In genomic region chr4:86715341-86715740, GRCm38 (mm10) we compare ENCODE assay signal across 29 mouse cellular contexts. TPM values are rescaled to one million over a fixed set of nuclear protein-coding genes. Genes with fewer than 3 reads are reported as not detected.
DNase-seq lines count a peak whose midpoint lies in the region; ATAC-seq and TF ChIP-seq lines count a peak whose summit lies in the region.
"Had no signal": no experiment of that assay in that cellular context is flagged by ENCODE, and none has a peak within 500 bp of the region (broad histone marks: within the 10 kb centered on the region; RNA-seq: fewer than 3 reads in every experiment).

No protein-coding gene starts in this region.

- H3K9me3 ChIP-seq in forebrain, embryonic 15.5 days = no peaks in the 10 kb centered on the region
- H3K9me3 ChIP-seq: heart, embryonic 12.5 days; hindbrain, embryonic 10.5 days; hindbrain, embryonic 15.5 days; kidney, embryonic 15.5 days; liver, embryonic 12.5 days; neural tube, embryonic 15.5 days had no signal

- no peak for ATAC-seq in forebrain, embryonic 15.5 days (replicated peaks)
- ATAC-seq: CD4-positive, CD25-positive, alpha-beta regulatory T cell, adult 4 months; forebrain, postnatal 0 days; inflammation-experienced regulatory T-cells, adult 6 months; liver, embryonic 12.5 days; liver, postnatal 0 days had no signal

- WGBS in heart, adult 2 months = 79% methylated on average over 1 of the region's 1 CpGs
- WGBS in forebrain, embryonic 15.5 days = 98% methylated on average over 1 of the region's 1 CpGs

- H3K4me1 ChIP-seq in heart, adult 2 months (ENCODE audit: control insufficient read depth, insufficient read depth, low read length) = peaks cover 5% of the 10 kb centered on the region
- no peaks in the 10 kb centered on the region for H3K4me1 ChIP-seq in forebrain, embryonic 15.5 days
- H3K4me1 ChIP-seq: hindbrain, embryonic 15.5 days; liver, embryonic 12.5 days; neural tube, embryonic 15.5 days had no signal

- no peak overlapping the region for H3K9ac ChIP-seq in heart, adult 2 months (ENCODE audit: low read depth, low read length)
- H3K9ac ChIP-seq in forebrain, embryonic 15.5 days (replicated peaks) = no peak overlapping the region
- H3K9ac ChIP-seq: forebrain, postnatal 0 days; heart, embryonic 12.5 days; hindbrain, embryonic 15.5 days; kidney, embryonic 15.5 days; liver, embryonic 12.5 days; liver, postnatal 0 days; neural tube, embryonic 15.5 days had no signal

- no peaks in the 10 kb centered on the region for H3K79me2 ChIP-seq in heart, adult 2 months (replicated peaks; ENCODE audit: control insufficient read depth, insufficient read depth, low read length)

- TF ChIP-seq CTCF in heart, adult 2 months (IDR thresholded peaks at IDR 0.05) = no peak

- peaks cover 3% of the 10 kb centered on the region for H3K36me3 ChIP-seq in heart, adult 2 months (ENCODE audit: control insufficient read depth, insufficient read depth, low read length)
- H3K36me3 ChIP-seq in forebrain, embryonic 15.5 days = no peaks in the 10 kb centered on the region
- H3K36me3 ChIP-seq: heart, embryonic 12.5 days; hindbrain, embryonic 10.5 days; hindbrain, embryonic 15.5 days; kidney, embryonic 15.5 days; liver, embryonic 12.5 days; neural tube, embryonic 15.5 days had no signal

- H3K27ac ChIP-seq in heart, adult 2 months = no peak overlapping the region
- H3K27ac ChIP-seq in forebrain, embryonic 15.5 days (replicated peaks) = no peak overlapping the region
- H3K27ac ChIP-seq: hindbrain, embryonic 10.5 days; hindbrain, embryonic 15.5 days; kidney, embryonic 15.5 days; liver, embryonic 12.5 days; neural tube, embryonic 15.5 days had no signal

- TF ChIP-seq EP300 in heart, adult 2 months (IDR thresholded peaks at IDR 0.05; ENCODE audit: insufficient read depth, low read depth, low read length) = no peak

- TF ChIP-seq POLR2A in heart, adult 2 months (IDR thresholded peaks at IDR 0.05; ENCODE audit: insufficient read depth, low read depth, low read length) = no peak

- H3K27me3 ChIP-seq in heart, adult 2 months (ENCODE audit: control insufficient read depth, insufficient read depth, low read length) = no peaks in the 10 kb centered on the region
- H3K27me3 ChIP-seq in forebrain, embryonic 15.5 days = no peaks in the 10 kb centered on the region
- H3K27me3 ChIP-seq: heart, embryonic 12.5 days; hindbrain, embryonic 15.5 days; kidney, embryonic 15.5 days; liver, embryonic 12.5 days; neural tube, embryonic 15.5 days had no signal

- H3K4me2 ChIP-seq in forebrain, embryonic 15.5 days (replicated peaks) = no peak overlapping the region
- H3K4me2 ChIP-seq: heart, embryonic 12.5 days; hindbrain, embryonic 15.5 days; kidney, embryonic 15.5 days; liver, embryonic 12.5 days; neural tube, embryonic 15.5 days had no signal

- H3K4me3 ChIP-seq in heart, adult 2 months = no peak overlapping the region
- H3K4me3 ChIP-seq in forebrain, embryonic 15.5 days = no peak overlapping the region
- H3K4me3 ChIP-seq: erythroblast, embryonic 14.5 days; heart, embryonic 12.5 days; hindbrain, embryonic 10.5 days; hindbrain, embryonic 15.5 days; kidney, embryonic 15.5 days; liver, embryonic 12.5 days; neural tube, embryonic 15.5 days had no signal

- intact Hi-C loops in heart, postnatal 10 days (cut with DNase I) = no loop called here
- intact Hi-C loops in heart, adult 2 months (cut with DNase I) = no loop called here

- peak; percentile 51 for DNase-seq in gastrocnemius, adult 18-20 months (ENCODE audit: low spot score)
- no peak for DNase-seq in gastrocnemius, postnatal 4 days (ENCODE audit: low spot score in 2 of 2)
- peak; percentile 37 to 50 for DNase-seq in heart, postnatal 10 days
- DNase-seq in heart, adult 2 months = no peak
- DNase-seq in NIH3T3 (ENCODE audit: low read depth) = peak; percentile 43
- peak; percentile 41 for DNase-seq in adrenal gland, postnatal 25 days
- DNase-seq in urinary bladder, adult 2 months (ENCODE audit: low spot score) = no peak
- DNase-seq: cerebellum, adult 11 months; cerebellum, adult 9-11 months; forebrain, postnatal 0 days; kidney, adult 11 months; kidney, postnatal 36 days; layer of hippocampus, postnatal 36 days; left cerebral cortex, postnatal 4 days; liver, postnatal 0 days; midbrain, embryonic 14.5 days; retina, postnatal 1 day; right cerebral cortex, postnatal 14 days; thymus, postnatal 14 days had no signal

RNA-seq across cellular contexts. Expression of gene Dennd4c, which starts 33.0 kb away (rescaled TPM):
- total RNA-seq in gastrocnemius, adult 18-20 months (2021) = 10 to 100 TPM; 29.1 to 29.2 TPM
- total RNA-seq in gastrocnemius, postnatal 4 days (2021) = 10 to 100 TPM; 23.6 to 26.0 TPM
- total RNA-seq in heart, postnatal 10 days (2021) = 10 to 100 TPM; 34.2 to 34.8 TPM
- total RNA-seq in heart, adult 2 months (2021) = 10 to 100 TPM; 36.0 to 36.3 TPM
- polyA plus RNA-seq in heart, adult 2 months (2012; rRNA removed) = 7.1 and 12.4 TPM in 2 replicates
- 48.2 and 53.0 TPM in 2 replicates for total RNA-seq in adrenal gland, postnatal 25 days (2021)
- polyA plus RNA-seq in urinary bladder, adult 2 months (2012; rRNA removed) = 12.5 and 15.2 TPM in 2 replicates
- 3.5 and 5.0 TPM in 2 replicates for polyA plus RNA-seq in forebrain, embryonic 15.5 days (2015; fragmentation: Nextera tagmentation; extraction: Ambion mirVana)

RNA-seq across cellular contexts. Expression of gene Plin2, which starts 45.5 kb away (rescaled TPM):
- total RNA-seq in gastrocnemius, adult 18-20 months (2021) = 10 to 100 TPM; 59.8 to 66.3 TPM
- 100 to 1,000 TPM in 1 of 2 experiments, 10 to 100 TPM in 1; 95.5 to 103 TPM for total RNA-seq in gastrocnemius, postnatal 4 days (2021)
- total RNA-seq in heart, postnatal 10 days (2021) = 100 to 1,000 TPM; 132 to 153 TPM
- total RNA-seq in heart, adult 2 months (2021) = 100 to 1,000 TPM; 115 to 120 TPM
- 89.4 and 117 TPM in 2 replicates for polyA plus RNA-seq in heart, adult 2 months (2012; rRNA removed)
- total RNA-seq in adrenal gland, postnatal 25 days (2021) = 318 and 341 TPM in 2 replicates
- polyA plus RNA-seq in urinary bladder, adult 2 months (2012; rRNA removed) = 129 and 151 TPM in 2 replicates
- polyA plus RNA-seq in forebrain, embryonic 15.5 days (2015; fragmentation: Nextera tagmentation; extraction: Ambion mirVana) = 39.9 and 40.7 TPM in 2 replicates

Comparison
In these comparisons a context has a peak if more than half of its experiments do, and no peak if none do; other contexts are left out.
1. DNase-seq: peak in gastrocnemius, adult 18-20 months (single experiment), heart, postnatal 10 days (2 of 2), NIH3T3 (single experiment) and adrenal gland, postnatal 25 days (single experiment); none in gastrocnemius, postnatal 4 days (0 of 2), heart, adult 2 months (0 of 2) and urinary bladder, adult 2 months (single experiment).